Mouse (Mus musculus): ENCODE measurements at regions not wholly inside any gene's neighbourhood (a gene's known extent, or its start where the extent isn't known, plus 50 kb on each side); places are given as distances from the start of the nearest gene placed in this dataset.

- TF ChIP-seq CTCF (IDR thresholded peaks at IDR 0.05; ENCODE audit: low read depth): no peak
- ATAC-seq (ENCODE audit: insufficient read depth) (no peak), DNase-seq (no peak)
- Histone ChIP-seq H3K9ac (no peak overlapping the region), H3K9me3 (ENCODE audit: low read depth, low read length) (no peaks in the 10 kb centered on the region), H3K27ac (ENCODE audit: low read depth) (no peak overlapping the region), H3K4me2 (no peak overlapping the region), H3K4me1 (ENCODE audit: insufficient read depth) (peaks cover 1% of the 10 kb centered on the region), H3K36me3 (ENCODE audit: insufficient read depth) (no peaks in the 10 kb centered on the region), H3K27me3 (ENCODE audit: insufficient read depth, low read length) (no peaks in the 10 kb centered on the region), H3K4me3 (ENCODE audit: low read depth, low read length) (no peak overlapping the region)
- 66% methylated on average over 2 of the region's 2 CpGs for WGBS
Measured at GRCm38 (mm10) chr6:54754810-54755209, 61.9 kb upstream of the Znrf2 start.

GRCm38 (mm10) chr6:54757511-54757911, 59.2 kb upstream of the Znrf2 start:
- Histone ChIP-seq H3K4me2 (no peak overlapping the region), H3K9ac (no peak overlapping the region), H3K27me3 (ENCODE audit: insufficient read depth, low read length) (no peaks in the 10 kb centered on the region), H3K27ac (ENCODE audit: low read depth) (no peak overlapping the region), H3K4me1 (ENCODE audit: insufficient read depth) (peaks cover 5% of the 10 kb centered on the region), H3K9me3 (ENCODE audit: low read depth, low read length) (no peaks in the 10 kb centered on the region), H3K4me3 (ENCODE audit: low read depth, low read length) (no peak overlapping the region), H3K36me3 (ENCODE audit: insufficient read depth) (no peaks in the 10 kb centered on the region)
- TF ChIP-seq CTCF (IDR thresholded peaks at IDR 0.05; ENCODE audit: low read depth): no peak
- peak; percentile 12 for DNase-seq
- WGBS: 49% methylated on average over 5 of the region's 5 CpGs
- no peak for ATAC-seq (ENCODE audit: insufficient read depth)

- Histone ChIP-seq H3K27ac (ENCODE audit: low read depth) (no peak overlapping the region), H3K9me3 (ENCODE audit: low read depth, low read length) (no peaks in the 10 kb centered on the region), H3K4me2 (no peak overlapping the region), H3K4me3 (ENCODE audit: low read depth, low read length) (no peak overlapping the region), H3K27me3 (ENCODE audit: insufficient read depth, low read length) (no peaks in the 10 kb centered on the region), H3K4me1 (ENCODE audit: insufficient read depth) (peaks cover 5% of the 10 kb centered on the region), H3K9ac (no peak overlapping the region), H3K36me3 (ENCODE audit: insufficient read depth) (no peaks in the 10 kb centered on the region)
- WGBS: 13% methylated on average over 2 of the region's 2 CpGs
- TF ChIP-seq CTCF (IDR thresholded peaks at IDR 0.05; ENCODE audit: low read depth): no peak
- DNase-seq: peak; percentile 80
- peak; percentile 76 for ATAC-seq (ENCODE audit: insufficient read depth)
Measured at GRCm38 (mm10) chr6:54758112-54758511, 58.6 kb upstream of the Znrf2 start.

- Histone ChIP-seq H3K36me3 (ENCODE audit: insufficient read depth) (no peaks in the 10 kb centered on the region), H3K4me1 (ENCODE audit: insufficient read depth) (peaks cover 5% of the 10 kb centered on the region)
- ATAC-seq (ENCODE audit: insufficient read depth): no peak
Measured at GRCm38 (mm10) chr6:54759263-54759662, 57.5 kb upstream of the Znrf2 start.

GRCm38 (mm10) chr6:54759942-54760498, 56.7 kb upstream of the Znrf2 start:
- Histone ChIP-seq H3K27ac (ENCODE audit: low read depth) (no peak overlapping the region), H3K9ac (peak overlapping the region; percentile 20; the same call in 1 of the 2 replicates), H3K4me1 (ENCODE audit: insufficient read depth) (peaks cover 5% of the 10 kb centered on the region), H3K9me3 (ENCODE audit: low read depth, low read length) (no peaks in the 10 kb centered on the region), H3K27me3 (ENCODE audit: insufficient read depth, low read length) (no peaks in the 10 kb centered on the region), H3K36me3 (ENCODE audit: insufficient read depth) (no peaks in the 10 kb centered on the region), H3K4me3 (ENCODE audit: low read depth, low read length) (no peak overlapping the region), H3K4me2 (peak overlapping the region; percentile 40)
- no peak for ATAC-seq (ENCODE audit: insufficient read depth)
- 3% methylated on average over 11 of the region's 11 CpGs for WGBS
- no peak for TF ChIP-seq CTCF (IDR thresholded peaks at IDR 0.05; ENCODE audit: low read depth)
- peak; percentile 33 for DNase-seq

More at GRCm38 (mm10) chr6:54759263-54759662, 57.5 kb upstream of the Znrf2 start:
- Histone ChIP-seq H3K9me3 (ENCODE audit: low read depth, low read length) (no peaks in the 10 kb centered on the region), H3K9ac (no peak overlapping the region), H3K4me3 (ENCODE audit: low read depth, low read length) (no peak overlapping the region), H3K27me3 (ENCODE audit: insufficient read depth, low read length) (no peaks in the 10 kb centered on the region), H3K4me2 (no peak overlapping the region), H3K27ac (ENCODE audit: low read depth) (no peak overlapping the region)
- no peak for DNase-seq
- TF ChIP-seq CTCF (IDR thresholded peaks at IDR 0.05; ENCODE audit: low read depth): no peak
- WGBS: 46% methylated on average over 8 of the region's 8 CpGs

- Histone ChIP-seq H3K27ac (ENCODE audit: low read depth) (no peak overlapping the region), H3K9me3 (ENCODE audit: low read depth, low read length) (no peaks in the 10 kb centered on the region), H3K4me1 (ENCODE audit: insufficient read depth) (peaks cover 5% of the 10 kb centered on the region), H3K4me3 (ENCODE audit: low read depth, low read length) (no peak overlapping the region), H3K9ac (no peak overlapping the region), H3K27me3 (ENCODE audit: insufficient read depth, low read length) (no peaks in the 10 kb centered on the region), H3K36me3 (ENCODE audit: insufficient read depth) (no peaks in the 10 kb centered on the region), H3K4me2 (no peak overlapping the region; the same call in 1 of the 2 replicates)
- no peak for DNase-seq
- TF ChIP-seq CTCF (IDR thresholded peaks at IDR 0.05; ENCODE audit: low read depth): no peak
- WGBS: 24% methylated on average over 2 of the region's 2 CpGs
- ATAC-seq (ENCODE audit: insufficient read depth): no peak
Measured at GRCm38 (mm10) chr6:54760541-54760940, 56.2 kb upstream of the Znrf2 start.

GRCm38 (mm10) chr6:54762021-54762420, 54.7 kb upstream of the Znrf2 start:
- Histone ChIP-seq H3K9ac (no peak overlapping the region), H3K4me3 (ENCODE audit: low read depth, low read length) (no peak overlapping the region), H3K9me3 (ENCODE audit: low read depth, low read length) (no peaks in the 10 kb centered on the region), H3K27me3 (ENCODE audit: insufficient read depth, low read length) (no peaks in the 10 kb centered on the region), H3K4me2 (no peak overlapping the region), H3K27ac (ENCODE audit: low read depth) (no peak overlapping the region), H3K36me3 (ENCODE audit: insufficient read depth) (no peaks in the 10 kb centered on the region), H3K4me1 (ENCODE audit: insufficient read depth) (peaks cover 5% of the 10 kb centered on the region)
- 43% methylated on average over 5 of the region's 5 CpGs for WGBS
- DNase-seq: no peak
- ATAC-seq (ENCODE audit: insufficient read depth): no peak
- TF ChIP-seq CTCF (IDR thresholded peaks at IDR 0.05; ENCODE audit: low read depth): no peak

Measured in lung, embryonic 14.5 days (tissue).